Mouse (Mus musculus) regulatory T cell (primary cell): Measurements from ENCODE around the gene Ermard.

Experiments
- in situ Hi-C: fragments of 300-600 bp; cut with MboI, MseI; formaldehyde crosslinking; loops from one replicate; pipeline ENCODE4 v1.15.1; 2025; ENCODE audit warnings: high pct_unique_total_duplicates

Gene Ermard

GRCm38 (mm10) chr17:15059646-15060045 is 18.6 kb downstream of the Ermard start:
- in situ Hi-C loops: loop anchor here (10.0 kb wide), 1 partner anchor 395 kb away; no protein-coding TSS in a partner anchor

- in situ Hi-C loops: loop anchor here (10.0 kb wide), 1 partner anchor 394 kb away; no protein-coding TSS in a partner anchor
Observed at GRCm38 (mm10) chr17:15060356-15060755, 19.3 kb downstream of the Ermard start.

- in situ Hi-C loops: loop anchor here (10.0 kb wide), 1 partner anchor 389 kb away; no protein-coding TSS in a partner anchor
Observed at GRCm38 (mm10) chr17:15065391-15066024, 24.5 kb downstream of the Ermard start.

- in situ Hi-C loops: loop anchor here (10.0 kb wide), 1 partner anchor 389 kb away; no protein-coding TSS in a partner anchor
Observed at GRCm38 (mm10) chr17:15066066-15066465, 25.1 kb downstream of the Ermard start.

- in situ Hi-C loops: loop anchor here (10.0 kb wide), 1 partner anchor 388 kb away; no protein-coding TSS in a partner anchor
Observed at GRCm38 (mm10) chr17:15066911-15067310, 25.9 kb downstream of the Ermard start.

GRCm38 (mm10) chr17:15068040-15068792 is 27.2 kb downstream of the Ermard start:
- in situ Hi-C loops: loop anchor here (10.0 kb wide), 1 partner anchor 387 kb away; no protein-coding TSS in a partner anchor

GRCm38 (mm10) chr17:15069124-15069523 is 28.1 kb downstream of the Ermard start:
- in situ Hi-C loops: loop anchor here (10.0 kb wide), 1 partner anchor 386 kb away; no protein-coding TSS in a partner anchor

GRCm38 (mm10) chr17:15072211-15072610 is 31.2 kb downstream of the Ermard start:
- in situ Hi-C loops: no loop called here

GRCm38 (mm10) chr17:15075033-15075432 is 34.0 kb downstream of the Ermard start:
- in situ Hi-C loops: no loop called here

- in situ Hi-C loops: no loop called here
Observed at GRCm38 (mm10) chr17:15077536-15077935, 36.5 kb downstream of the Ermard start.

GRCm38 (mm10) chr17:15084226-15084848 is 43.3 kb downstream of the Ermard start:
- in situ Hi-C loops: no loop called here

GRCm38 (mm10) chr17:15085006-15085405 is 44.0 kb downstream of the Ermard start:
- in situ Hi-C loops: no loop called here

- in situ Hi-C loops: no loop called here
Observed at GRCm38 (mm10) chr17:15088166-15088565, 47.2 kb downstream of the Ermard start.

GRCm38 (mm10) chr17:15088591-15089001 is 47.6 kb downstream of the Ermard start:
- in situ Hi-C loops: no loop called here

- in situ Hi-C loops: no loop called here
Observed at GRCm38 (mm10) chr17:15091739-15092138, 50.7 kb downstream of the Ermard start.

GRCm38 (mm10) chr17:15093523-15093922 is 52.5 kb downstream of the Ermard start:
- in situ Hi-C loops: no loop called here

- in situ Hi-C loops: no loop called here
Observed at GRCm38 (mm10) chr17:15096853-15097252, 55.8 kb downstream of the Ermard start.

GRCm38 (mm10) chr17:15098677-15099076 is 57.7 kb downstream of the Ermard start:
- in situ Hi-C loops: no loop called here

GRCm38 (mm10) chr17:15101355-15101754 is 60.3 kb downstream of the Ermard start:
- in situ Hi-C loops: no loop called here

GRCm38 (mm10) chr17:15107143-15107649 is 66.2 kb downstream of the Ermard start:
- in situ Hi-C loops: no loop called here

- in situ Hi-C loops: no loop called here
Observed at GRCm38 (mm10) chr17:15108473-15109441, 67.7 kb downstream of the Ermard start.
